In genomic region chr9:52094471-52094980, GRCm38 (mm10) we compare ENCODE assay signal across 23 mouse cellular contexts. TPM values are rescaled to one million over a fixed set of nuclear protein-coding genes. Genes with fewer than 3 reads are reported as not detected.
DNase-seq lines count a peak whose midpoint lies in the region; ATAC-seq and TF ChIP-seq lines count a peak whose summit lies in the region.
"Had no signal": no experiment of that assay in that cellular context is flagged by ENCODE, and none has a peak within 500 bp of the region (broad histone marks: within the 10 kb centered on the region; RNA-seq: fewer than 3 reads in every experiment).

No protein-coding gene starts in this region.

- TF ChIP-seq CTCF in lung, embryonic 14.5 days (IDR thresholded peaks at IDR 0.05; ENCODE audit: low read depth) = no peak

- no peak overlapping the region for H3K9ac ChIP-seq in intestine, embryonic 14.5 days (ENCODE audit: low read length)
- no peak overlapping the region for H3K9ac ChIP-seq in intestine, embryonic 16.5 days (ENCODE audit: low read depth, low read length)
- no peak overlapping the region for H3K9ac ChIP-seq in lung, embryonic 14.5 days
- H3K9ac ChIP-seq: forebrain, postnatal 0 days; limb, embryonic 13.5 days; liver, embryonic 14.5 days had no signal

- H3K4me3 ChIP-seq in intestine, embryonic 14.5 days (ENCODE audit: low read depth, low read length) = no peak overlapping the region
- H3K4me3 ChIP-seq in intestine, embryonic 16.5 days (ENCODE audit: low read length) = no peak overlapping the region
- no peak overlapping the region for H3K4me3 ChIP-seq in lung, embryonic 14.5 days (ENCODE audit: low read depth, low read length)
- H3K4me3 ChIP-seq: forebrain, embryonic 10.5 days; limb, embryonic 13.5 days had no signal

- WGBS in intestine, embryonic 14.5 days = 79% methylated on average over 10 of the region's 10 CpGs
- whole genome bisulfite sequencing in intestine, embryonic 16.5 days = 82% methylated on average over 10 of the region's 10 CpGs
- WGBS in lung, embryonic 14.5 days = 59% methylated on average over 10 of the region's 10 CpGs

- ATAC-seq in intestine, embryonic 14.5 days (replicated peaks; ENCODE audit: low FRiP score, low TSS enrichment, low read depth) = no peak
- ATAC-seq in intestine, embryonic 16.5 days = no peak
- ATAC-seq in lung, embryonic 14.5 days (ENCODE audit: insufficient read depth) = no peak
- ATAC-seq: CD4-positive, CD25-positive, alpha-beta regulatory T cell, adult 4 months; forebrain, postnatal 0 days had no signal

- no peaks in the 10 kb centered on the region for H3K9me3 ChIP-seq in intestine, embryonic 14.5 days (ENCODE audit: control insufficient read depth, low read length)
- no peaks in the 10 kb centered on the region for H3K9me3 ChIP-seq in intestine, embryonic 16.5 days (ENCODE audit: control insufficient read depth, low read length)
- H3K9me3 ChIP-seq in lung, embryonic 14.5 days (ENCODE audit: low read depth, low read length) = no peaks in the 10 kb centered on the region
- H3K9me3 ChIP-seq: forebrain, embryonic 10.5 days; limb, embryonic 13.5 days had no signal

- H3K36me3 ChIP-seq in intestine, embryonic 14.5 days (ENCODE audit: control insufficient read depth, insufficient read depth, low read length) = peaks cover 5% of the 10 kb centered on the region; the same call in 1 of the 2 replicates
- no peaks in the 10 kb centered on the region for H3K36me3 ChIP-seq in intestine, embryonic 16.5 days (ENCODE audit: control insufficient read depth, insufficient read depth, low read length)
- H3K36me3 ChIP-seq in lung, embryonic 14.5 days (ENCODE audit: insufficient read depth) = peaks cover 16% of the 10 kb centered on the region; the same call in 1 of the 2 replicates

- H3K4me1 ChIP-seq in intestine, embryonic 14.5 days (replicated peaks; ENCODE audit: control insufficient read depth, insufficient read depth, low read length) = no peaks in the 10 kb centered on the region
- H3K4me1 ChIP-seq in intestine, embryonic 16.5 days (ENCODE audit: control insufficient read depth, insufficient read depth, low read length) = no peaks in the 10 kb centered on the region
- H3K4me1 ChIP-seq in lung, embryonic 14.5 days (ENCODE audit: insufficient read depth) = no peaks in the 10 kb centered on the region

- DNase-seq in adrenal gland, adult 2 months = peak; percentile 27
- DNase-seq in adrenal gland, postnatal 36 days = no peak
- DNase-seq in intestine, embryonic 14.5 days (ENCODE audit: low spot score) = peak; percentile 51
- peak; percentile 74 for DNase-seq in lung, embryonic 14.5 days
- DNase-seq in lung, postnatal 36 days = no peak
- no peak for DNase-seq in cerebellum, adult 9-10 months
- DNase-seq: adrenal gland, postnatal 10 days; cerebellum, adult 9-11 months; forebrain, postnatal 0 days; gastrocnemius, postnatal 14 days; heart, adult 18-20 months; heart, postnatal 10 days; kidney, adult 8-10 months; lung, postnatal 14 days; midbrain, embryonic 14.5 days; thymus, adult 2 months; thymus, postnatal 4 days had no signal

- H3K4me2 ChIP-seq in intestine, embryonic 14.5 days (ENCODE audit: low read length) = no peak overlapping the region
- no peak overlapping the region for H3K4me2 ChIP-seq in intestine, embryonic 16.5 days (ENCODE audit: low read depth, low read length)
- H3K4me2 ChIP-seq in lung, embryonic 14.5 days = no peak overlapping the region
- H3K4me2 ChIP-seq: limb, embryonic 13.5 days had no signal

- 0 out of 2 replicates have a peak, but pooled peaks cover 2% of the 10 kb centered on the region for H3K27me3 ChIP-seq in intestine, embryonic 14.5 days (replicated peaks; ENCODE audit: control insufficient read depth, insufficient read depth, low read length)
- peaks cover 3% of the 10 kb centered on the region; the same call in 1 of the 2 replicates for H3K27me3 ChIP-seq in intestine, embryonic 16.5 days (replicated peaks; ENCODE audit: control insufficient read depth, insufficient read depth, low read length)
- H3K27me3 ChIP-seq in lung, embryonic 14.5 days (ENCODE audit: insufficient read depth, low read length) = no peaks in the 10 kb centered on the region
- H3K27me3 ChIP-seq: limb, embryonic 13.5 days had no signal

- H3K27ac ChIP-seq in intestine, embryonic 14.5 days (ENCODE audit: low read depth) = no peak overlapping the region
- H3K27ac ChIP-seq in intestine, embryonic 16.5 days (ENCODE audit: low read length) = no peak overlapping the region
- no peak overlapping the region for H3K27ac ChIP-seq in lung, embryonic 14.5 days (ENCODE audit: low read depth)
- H3K27ac ChIP-seq: forebrain, embryonic 10.5 days; limb, embryonic 13.5 days; liver, embryonic 14.5 days; stomach, postnatal 0 days had no signal

RNA-seq across cellular contexts. Expression of gene Rdx, which starts 47.6 kb away (rescaled TPM):
- 100 to 1,000 TPM; 110 to 120 TPM for total RNA-seq in adrenal gland, adult 2 months (2021)
- polyA plus RNA-seq in adrenal gland, adult 2 months (2012; rRNA removed) = 6.2 and 8.4 TPM in 2 replicates
- total RNA-seq in adrenal gland, postnatal 36 days (2021) = 100 to 1,000 TPM; 120 to 138 TPM
- polyA plus RNA-seq in intestine, embryonic 14.5 days (2014; fragmentation: Nextera tagmentation; extraction: Ambion mirVana) = 98.6 and 114 TPM in 2 replicates
- 43.4 and 52.8 TPM in 2 replicates for polyA plus RNA-seq in intestine, embryonic 16.5 days (2015; fragmentation: Nextera tagmentation; extraction: Ambion mirVana)
- polyA plus RNA-seq in lung, embryonic 14.5 days (2014; fragmentation: Nextera tagmentation; extraction: Ambion mirVana) = 168 and 174 TPM in 2 replicates

Comparison
In these comparisons a context has a peak if more than half of its experiments do, and no peak if none do; other contexts are left out.
1. DNase-seq: peak in adrenal gland, adult 2 months (single experiment), intestine, embryonic 14.5 days (single experiment) and lung, embryonic 14.5 days (single experiment); none in adrenal gland, postnatal 36 days (0 of 2), lung, postnatal 36 days (single experiment) and cerebellum, adult 9-10 months (single experiment).